Mouse (Mus musculus) layer of hippocampus, adult 9-11 months (tissue): ENCODE data around the gene Cabp2.
"Not testable (repeated sequence)": the region's sequence is repeated elsewhere in the genome, so short reads cannot be mapped to it uniquely, and the experiment has no call there.

ENCODE experiments used
- DNase-seq: peaks from one replicate; pipeline ENCODE4 v3.0.0; 2022

The Cabp2 gene

GRCm38 (mm10) chr19:4126759-4127495 is 45.5 kb downstream of the Cabp2 start:
- DNase-seq, result no peak

- DNase-seq, result no peak
These were observed 48.1 kb downstream of the Cabp2 start for GRCm38 (mm10) chr19:4129462-4129861.

GRCm38 (mm10) chr19:4130106-4130505 is 48.7 kb downstream of the Cabp2 start:
- no peak for DNase-seq

GRCm38 (mm10) chr19:4131075-4131474 is 49.7 kb downstream of the Cabp2 start:
- DNase-seq, result no peak

GRCm38 (mm10) chr19:4131768-4132167 is 50.4 kb downstream of the Cabp2 start:
- no peak for DNase-seq

GRCm38 (mm10) chr19:4134354-4134753 is 53.0 kb downstream of the Cabp2 start:
- DNase-seq, result no peak

GRCm38 (mm10) chr19:4135229-4135962 is 54.0 kb downstream of the Cabp2 start:
- DNase-seq, result not testable (repeated sequence)

- not testable (repeated sequence) for DNase-seq
These were observed 54.6 kb downstream of the Cabp2 start for GRCm38 (mm10) chr19:4135963-4136345.

- DNase-seq, result no peak
These were observed 55.1 kb downstream of the Cabp2 start for GRCm38 (mm10) chr19:4136463-4136862.
